Mouse (Mus musculus) adrenal gland, postnatal 36 days (tissue): ENCODE measurements at regions not wholly inside any gene's neighbourhood (a gene's known extent, or its start where the extent isn't known, plus 50 kb on each side); places are given as distances from the start of the nearest gene placed in this dataset.

Experiments used
- DNase-seq, 2 experiments: peaks; one replicate each; pipeline ENCODE4 v3.0.0; 2021; ENCODE audit warnings: mixed read lengths in 1 of 2

- DNase-seq: no peak
Observed at GRCm38 (mm10) chr13:97847561-97847960, 87.1 kb upstream of the Gm10260 start.

GRCm38 (mm10) chr13:97845148-97845547, 84.7 kb upstream of the Gm10260 start:
- DNase-seq: no peak

- DNase-seq: no peak
Observed at GRCm38 (mm10) chr13:97842801-97843200, 82.4 kb upstream of the Gm10260 start.

GRCm38 (mm10) chr13:97841503-97841902, 81.1 kb upstream of the Gm10260 start:
- DNase-seq: peak; percentile 8 to 12

GRCm38 (mm10) chr13:97839617-97840308, 79.3 kb upstream of the Gm10260 start:
- DNase-seq: no peak

- peak; percentile 13 to 38 for DNase-seq
Observed at GRCm38 (mm10) chr13:97837443-97838000, 77.1 kb upstream of the Gm10260 start.

- DNase-seq: no peak
Observed at GRCm38 (mm10) chr13:97832448-97832847, 72.0 kb upstream of the Gm10260 start.

GRCm38 (mm10) chr13:97831839-97832238, 71.4 kb upstream of the Gm10260 start:
- DNase-seq: no peak

GRCm38 (mm10) chr13:97829558-97829957, 69.1 kb upstream of the Gm10260 start:
- DNase-seq: no peak

GRCm38 (mm10) chr13:97825801-97826576, 65.6 kb upstream of the Gm10260 start:
- DNase-seq: no peak

GRCm38 (mm10) chr13:97825361-97825760, 64.9 kb upstream of the Gm10260 start:
- no peak for DNase-seq

- no peak for DNase-seq
Observed at GRCm38 (mm10) chr13:97824071-97824716, 63.8 kb upstream of the Gm10260 start.

GRCm38 (mm10) chr13:97821630-97822029, 61.2 kb upstream of the Gm10260 start:
- DNase-seq: no peak

- DNase-seq: peak; percentile 32 to 34
Observed at GRCm38 (mm10) chr13:97821011-97821410, 60.6 kb upstream of the Gm10260 start.

- no peak for DNase-seq
Observed at GRCm38 (mm10) chr13:97820401-97820800, 60.0 kb upstream of the Gm10260 start.

GRCm38 (mm10) chr13:97819036-97819435, 58.6 kb upstream of the Gm10260 start:
- DNase-seq: peak; percentile 39 to 43

- DNase-seq: no peak
Observed at GRCm38 (mm10) chr13:97816923-97817322, 56.5 kb upstream of the Gm10260 start.
